Mouse (Mus musculus): ENCODE data around the gene Odf2.

The Odf2 gene

DNA sequence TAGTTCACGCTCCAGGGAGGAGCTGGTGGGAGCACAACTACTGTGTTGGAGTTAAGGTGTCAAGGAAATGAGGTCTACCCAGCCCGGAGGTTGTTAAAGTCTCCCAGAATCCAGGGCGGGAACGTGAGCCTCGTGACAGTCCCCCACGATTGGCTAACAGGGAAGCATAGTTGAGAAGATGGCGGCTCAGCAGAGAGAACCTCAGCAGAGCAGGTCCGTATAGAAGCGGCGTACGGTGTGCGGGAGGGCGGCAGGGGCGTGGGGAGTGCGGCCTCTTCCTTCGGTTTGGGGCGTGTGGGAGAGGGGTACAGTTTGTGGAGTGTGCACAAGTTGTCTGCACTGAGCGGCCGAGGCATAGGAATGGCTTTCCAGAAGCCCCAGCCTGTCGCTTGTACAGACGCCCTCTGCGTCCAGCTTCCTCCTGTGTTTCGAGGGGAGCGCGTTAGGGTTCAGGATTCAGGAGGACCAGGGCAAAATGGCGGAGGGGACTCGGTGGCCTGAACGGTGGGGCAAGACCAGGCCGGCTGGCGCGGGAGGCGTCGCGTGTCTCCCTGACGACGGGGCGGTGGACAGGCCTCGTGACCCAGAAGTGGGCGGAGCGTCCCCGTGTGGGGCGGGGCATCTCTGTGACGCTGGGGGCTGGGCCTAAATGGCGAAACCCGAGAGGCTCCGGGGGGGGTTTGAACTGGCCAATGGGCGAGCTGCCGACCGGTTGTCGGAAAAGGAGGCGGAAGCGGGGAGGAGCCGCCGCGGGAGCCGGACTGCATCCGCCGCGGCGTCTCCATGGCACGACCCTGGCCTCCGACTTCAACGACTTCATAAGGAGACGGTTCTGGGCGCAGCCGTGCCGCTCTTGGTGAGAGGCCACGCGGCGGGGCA lies at the start of gene Odf2:
Gene Odf2 (plus strand): TSS at position 156 of the 879 bp plus-strand sequence.
- peak; percentile 100 for DNase-seq

DNA sequence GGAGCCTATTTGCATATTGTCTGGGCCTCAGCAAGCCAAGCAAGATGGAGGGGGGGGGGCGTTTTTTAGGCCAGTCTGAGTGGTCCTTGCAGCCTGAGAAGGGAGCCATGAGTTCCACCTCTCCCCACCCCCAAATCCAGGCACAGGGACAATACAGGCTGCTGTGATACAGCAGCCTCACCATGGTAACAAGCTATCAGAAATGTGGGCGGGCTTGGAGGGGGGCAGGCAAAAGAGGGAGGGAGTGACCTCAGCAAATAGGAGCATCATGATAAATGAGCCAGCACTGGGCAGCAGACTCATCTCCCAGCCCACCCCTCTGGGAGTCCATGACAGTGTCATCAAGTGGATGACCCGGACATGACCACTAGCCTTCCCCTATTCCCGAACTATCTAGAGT lies 49.6 kb upstream of the Odf2 start:
- no peak for DNase-seq

GRCm38 (mm10) chr2:29843231-29844105 lies 45.6 kb upstream of the Odf2 start:
- DNase-seq = no peak

DNA sequence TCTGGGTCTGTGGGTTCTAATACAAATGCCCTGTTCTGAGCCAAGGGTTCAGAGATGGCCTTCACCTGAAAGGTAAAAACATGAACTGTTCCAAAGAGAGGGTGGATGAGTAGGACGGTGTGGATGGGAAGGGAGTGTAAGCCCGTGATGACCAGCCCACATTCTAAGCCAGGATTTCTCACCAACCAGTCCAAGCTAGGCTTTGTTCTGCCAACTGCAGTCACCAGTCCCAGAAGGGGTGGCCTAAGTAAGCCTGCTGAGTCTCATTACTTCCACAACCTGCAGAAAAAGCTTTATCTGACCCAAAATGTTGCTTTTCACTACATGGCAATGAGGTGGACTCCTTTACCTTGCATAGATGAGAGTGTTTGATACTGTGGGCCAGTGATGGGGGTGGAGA lies 44.9 kb upstream of the Odf2 start:
- DNase-seq = no peak

DNA sequence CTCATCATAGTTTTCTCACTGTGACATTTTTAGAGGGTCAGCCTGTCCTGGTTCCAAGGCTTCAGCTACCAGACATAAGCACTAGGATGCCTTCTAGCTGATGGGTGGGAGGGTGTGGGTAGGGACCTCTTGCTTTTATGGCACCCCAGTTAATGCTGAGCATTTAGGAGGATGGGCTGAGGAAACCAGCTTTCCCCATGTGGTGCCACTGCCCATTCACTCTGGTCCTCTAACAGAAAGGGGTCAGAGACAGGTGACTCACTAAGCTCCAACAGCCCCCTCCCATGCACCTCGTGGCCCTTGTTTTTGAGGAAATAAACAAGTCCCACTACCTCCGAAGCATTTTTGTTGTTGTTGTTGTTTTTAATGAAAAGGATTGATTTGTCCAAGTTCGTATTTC lies 44.4 kb upstream of the Odf2 start:
- DNase-seq = no peak

DNA sequence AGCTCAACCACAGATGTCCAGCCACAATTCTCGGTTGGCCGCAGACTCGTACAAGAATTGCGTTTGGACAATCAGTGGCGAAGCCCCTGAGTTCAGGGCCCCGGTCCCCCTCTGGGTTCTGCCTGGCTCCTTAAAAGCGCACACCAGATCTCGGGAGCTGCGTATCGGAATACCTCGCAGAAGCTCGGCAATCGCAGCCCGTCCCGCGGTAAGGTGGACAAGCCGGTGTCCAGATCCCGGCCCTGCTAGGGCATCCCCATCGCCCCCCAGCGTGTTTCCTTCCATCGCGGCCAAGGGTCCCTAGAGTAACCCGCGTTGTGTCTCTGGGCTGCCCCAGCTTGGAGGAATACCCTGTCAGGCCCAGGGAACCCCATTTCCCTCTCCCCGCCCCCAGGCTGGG lies 43.4 kb upstream of the Odf2 start:
- no peak for DNase-seq

DNA sequence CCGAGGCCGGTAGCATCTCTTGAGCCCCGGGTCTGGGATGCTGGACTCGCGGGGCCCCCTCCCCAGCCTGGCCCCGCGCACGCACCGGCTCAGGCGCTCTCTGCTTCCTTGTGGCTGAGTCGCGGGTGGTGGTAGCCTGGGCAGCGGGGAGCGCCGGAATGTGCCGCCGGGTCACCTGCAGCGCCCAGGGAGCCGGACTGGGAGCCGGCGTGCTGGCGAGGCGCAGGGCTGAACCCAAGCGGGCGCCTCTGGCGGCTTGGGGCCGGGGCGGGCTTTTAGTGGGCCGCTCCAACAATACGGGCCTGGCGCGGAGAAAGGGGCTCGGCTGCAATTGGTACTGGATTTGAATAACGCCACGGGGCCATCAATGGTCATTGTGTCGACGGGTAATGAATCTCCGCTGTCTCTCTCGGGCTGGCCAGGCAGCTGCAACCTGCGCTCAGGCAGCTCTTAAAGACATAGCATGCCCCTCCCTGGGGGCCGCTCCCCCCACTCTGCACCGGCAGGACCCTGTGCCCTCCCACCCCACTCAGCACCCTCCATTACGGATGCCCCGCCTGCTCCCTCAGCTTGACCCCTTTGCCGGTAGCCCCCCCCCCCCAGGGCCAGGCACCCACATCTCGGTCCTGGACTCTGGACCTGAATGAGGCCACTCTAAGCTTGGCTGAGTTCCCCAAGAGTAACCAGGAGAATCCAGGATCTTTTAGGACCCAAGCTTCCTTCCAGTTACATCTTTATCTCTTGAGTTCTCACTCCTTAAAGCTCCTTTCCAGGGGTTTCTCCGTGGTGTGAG lies 42.8 kb upstream of the Odf2 start:
- DNase-seq = no peak

GRCm38 (mm10) chr2:29846911-29847310 lies 42.1 kb upstream of the Odf2 start:
- DNase-seq = no peak

- DNase-seq = no peak
Observed at GRCm38 (mm10) chr2:29849041-29849440, 40.0 kb upstream of the Odf2 start.

DNA sequence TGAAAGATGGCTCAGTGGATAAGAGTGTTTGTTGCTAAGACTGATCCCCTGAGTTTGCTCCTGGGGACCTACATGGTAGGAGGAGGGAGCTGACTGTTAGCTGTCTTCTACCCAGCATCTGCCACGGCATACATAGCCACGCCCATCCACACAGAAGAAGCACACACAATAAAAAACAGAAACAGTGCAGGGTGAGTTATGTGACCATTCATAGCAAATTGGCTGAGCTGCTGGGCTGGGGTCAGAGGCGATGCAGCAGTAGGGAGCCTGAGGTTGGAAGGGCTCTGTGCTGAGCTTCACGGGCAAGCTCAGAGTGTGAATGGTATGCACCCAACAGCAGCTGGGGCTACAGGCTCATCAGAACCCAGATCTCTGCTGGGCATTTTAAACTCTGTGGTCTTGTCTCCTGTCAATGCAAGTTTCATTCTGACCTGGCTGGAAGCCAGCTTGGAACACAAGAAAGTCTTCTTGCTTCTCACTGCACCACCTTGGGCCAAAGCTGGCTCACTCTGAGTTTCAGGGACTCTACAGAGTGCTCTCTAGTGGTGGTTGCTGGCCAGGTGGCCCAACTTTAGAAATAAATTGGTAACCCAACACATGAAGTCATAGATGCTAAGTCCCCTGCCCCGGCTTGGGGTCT lies 39.1 kb upstream of the Odf2 start:
- DNase-seq = peak; percentile 17

DNA sequence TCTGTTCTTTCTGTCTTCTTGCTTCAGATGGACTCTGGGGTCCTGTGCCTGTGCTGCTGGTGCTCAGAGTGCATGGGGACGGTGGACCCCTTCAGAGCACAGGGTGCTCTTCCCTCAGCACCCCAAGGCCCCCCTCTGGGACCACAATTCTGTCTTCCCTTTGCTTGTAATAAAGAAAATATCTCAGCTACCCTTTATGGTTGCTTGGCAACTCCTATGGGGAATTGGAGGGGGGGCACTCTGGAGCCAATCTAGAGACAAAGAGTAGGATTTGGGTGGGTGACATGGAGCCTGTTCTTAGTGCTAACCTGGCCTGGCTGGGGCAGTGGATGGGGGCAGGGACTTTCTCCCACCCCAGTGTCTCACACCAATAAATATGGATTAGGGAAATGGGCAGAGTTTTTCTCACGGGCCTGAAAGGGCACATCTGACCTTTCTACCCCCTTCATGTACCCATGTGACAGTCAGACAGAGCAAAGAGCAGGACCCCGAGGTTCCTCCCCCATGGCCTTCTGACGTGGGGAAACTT lies 36.0 kb upstream of the Odf2 start:
- no peak for DNase-seq

DNA sequence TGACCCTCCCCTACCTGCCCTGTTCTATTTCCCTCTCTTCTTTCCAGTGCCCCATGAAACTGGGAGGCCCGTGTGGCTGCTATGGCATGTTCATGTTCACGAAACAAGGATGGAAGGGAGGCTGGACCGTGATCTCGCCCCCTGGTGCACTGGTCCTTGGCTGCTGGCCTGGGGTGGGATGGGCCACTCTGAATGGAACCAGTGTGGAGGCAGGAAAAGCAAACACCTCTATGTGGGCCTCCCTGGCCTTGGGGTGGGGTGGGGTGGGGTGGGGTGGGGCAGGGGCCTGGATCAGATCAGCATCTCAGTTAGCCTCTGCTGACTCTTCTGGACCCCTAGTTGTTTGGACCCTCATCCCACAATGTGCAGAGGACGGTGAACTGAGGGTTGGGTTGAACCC lies 35.3 kb upstream of the Odf2 start:
- DNase-seq = no peak

DNA sequence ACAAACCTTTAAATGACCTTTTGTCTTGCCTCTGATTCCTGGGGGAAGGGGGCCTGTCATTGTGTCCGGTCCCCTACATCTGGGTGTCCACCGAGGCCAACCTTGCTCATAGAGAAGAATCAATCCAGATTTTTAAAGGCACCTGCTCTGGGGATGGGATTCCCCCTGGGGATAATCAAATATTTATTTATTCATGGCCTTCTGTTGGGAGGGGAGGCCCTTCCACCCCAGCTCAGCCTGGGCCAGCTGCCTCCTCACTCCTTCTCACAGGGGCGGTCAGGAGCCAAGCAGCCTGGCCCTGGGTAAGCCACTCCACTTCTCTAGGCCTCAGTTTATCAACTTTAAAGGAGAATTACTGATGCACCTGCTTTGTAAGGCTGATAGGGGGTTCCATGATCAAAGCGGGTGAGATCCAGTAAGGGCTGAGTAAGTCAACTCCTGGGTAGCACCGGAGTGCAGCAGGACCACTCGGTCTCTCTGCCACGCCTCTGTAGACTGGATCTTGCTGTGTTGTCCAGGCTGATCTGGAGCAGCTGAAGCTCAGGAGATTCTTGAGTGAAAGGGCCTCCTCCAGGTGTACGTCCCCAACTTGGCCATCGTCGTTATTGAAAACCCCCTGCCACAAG lies 33.3 kb upstream of the Odf2 start:
- DNase-seq = no peak

DNA sequence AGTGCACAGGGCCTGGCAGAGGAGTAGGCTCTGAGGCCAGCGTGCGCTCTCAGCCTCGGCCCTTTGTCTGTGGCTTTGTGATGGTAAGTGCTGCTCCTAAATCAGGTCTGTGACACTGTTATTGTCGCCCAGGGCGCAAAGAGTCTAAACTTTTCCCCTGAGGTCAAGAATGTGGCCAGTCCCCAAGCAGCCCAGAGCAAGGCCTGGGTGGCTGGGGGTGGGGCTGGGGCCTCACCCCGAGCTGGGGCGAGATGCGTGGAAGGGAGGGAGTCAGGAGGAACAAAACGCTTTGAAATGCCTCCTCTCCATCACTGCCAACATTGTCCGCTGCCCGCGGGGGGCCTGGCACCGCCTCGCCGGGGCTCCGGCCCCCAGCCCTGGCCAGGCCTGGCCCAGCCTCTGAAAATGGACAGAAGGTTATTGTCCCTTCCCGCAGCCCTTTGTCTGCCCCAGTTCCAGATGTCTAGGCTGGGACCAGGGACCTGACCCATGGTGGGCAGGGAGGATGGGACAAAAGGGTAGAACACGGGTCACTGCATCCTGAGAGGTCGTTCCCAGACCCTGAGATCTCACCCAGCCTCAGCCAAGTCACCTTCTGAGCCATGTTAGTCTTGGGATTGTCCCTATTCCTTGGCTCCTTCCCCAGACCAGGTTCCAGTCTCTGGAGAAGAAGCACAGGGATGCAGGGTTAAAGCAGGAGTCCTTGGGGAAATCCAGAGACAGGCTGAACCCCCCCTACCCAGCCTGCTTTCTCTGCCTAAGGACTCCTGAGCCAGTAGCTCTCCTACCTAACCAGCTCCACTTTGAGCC lies 32.4 kb upstream of the Odf2 start:
- no peak for DNase-seq

- DNase-seq = no peak
Observed at GRCm38 (mm10) chr2:29857341-29857740, 31.7 kb upstream of the Odf2 start.

- DNase-seq = no peak
Observed at GRCm38 (mm10) chr2:29857967-29858366, 31.1 kb upstream of the Odf2 start.

GRCm38 (mm10) chr2:29858748-29859473 lies 30.1 kb upstream of the Odf2 start:
- DNase-seq = peak; percentile 63

GRCm38 (mm10) chr2:29865125-29865524 lies 23.9 kb upstream of the Odf2 start:
- DNase-seq = no peak

- peak; percentile 86 for DNase-seq
Observed at GRCm38 (mm10) chr2:29868949-29869645, 19.9 kb upstream of the Odf2 start, which contains the start of gene Cercam. Cercam (plus strand) TSS chr2:29869164.
